Mouse (Mus musculus): ENCODE results near the gene Cables2.

DNA sequence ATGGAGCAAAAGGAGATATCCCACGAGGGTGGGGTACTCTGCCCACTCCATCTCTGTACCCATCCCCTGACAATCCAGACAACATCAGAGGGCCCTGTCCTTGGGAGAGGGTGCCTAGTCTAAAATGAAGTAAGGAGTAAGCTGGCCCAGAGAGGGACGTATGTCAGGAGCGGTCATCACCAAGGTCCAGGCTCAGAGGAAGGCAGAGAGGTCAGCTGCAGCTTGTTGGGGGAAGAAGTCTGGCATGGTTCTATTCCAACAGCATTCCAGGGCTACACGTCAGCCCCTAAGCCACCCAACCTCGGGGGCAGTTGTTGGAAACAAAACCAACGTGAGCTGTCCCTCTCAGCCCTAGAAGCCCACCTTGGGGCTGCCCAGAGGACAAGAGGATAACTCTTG, 45.2 kb downstream of the Cables2 start:
- TF ChIP-seq CTCF (IDR thresholded peaks at IDR 0.05; ENCODE audit: low read depth, low read length) (no peak), POLR2A (IDR thresholded peaks at IDR 0.05; ENCODE audit: borderline replicate concordance, low read depth, low read length) (no peak)
